Mouse (Mus musculus): ENCODE measurements at regions not wholly inside any gene's neighbourhood (a gene's known extent, or its start where the extent isn't known, plus 50 kb on each side); places are given as distances from the start of the nearest gene placed in this dataset.
"Not testable (repeated sequence)": the region's sequence is repeated elsewhere in the genome, so short reads cannot be mapped to it uniquely, and the experiment has no call there.

DNA sequence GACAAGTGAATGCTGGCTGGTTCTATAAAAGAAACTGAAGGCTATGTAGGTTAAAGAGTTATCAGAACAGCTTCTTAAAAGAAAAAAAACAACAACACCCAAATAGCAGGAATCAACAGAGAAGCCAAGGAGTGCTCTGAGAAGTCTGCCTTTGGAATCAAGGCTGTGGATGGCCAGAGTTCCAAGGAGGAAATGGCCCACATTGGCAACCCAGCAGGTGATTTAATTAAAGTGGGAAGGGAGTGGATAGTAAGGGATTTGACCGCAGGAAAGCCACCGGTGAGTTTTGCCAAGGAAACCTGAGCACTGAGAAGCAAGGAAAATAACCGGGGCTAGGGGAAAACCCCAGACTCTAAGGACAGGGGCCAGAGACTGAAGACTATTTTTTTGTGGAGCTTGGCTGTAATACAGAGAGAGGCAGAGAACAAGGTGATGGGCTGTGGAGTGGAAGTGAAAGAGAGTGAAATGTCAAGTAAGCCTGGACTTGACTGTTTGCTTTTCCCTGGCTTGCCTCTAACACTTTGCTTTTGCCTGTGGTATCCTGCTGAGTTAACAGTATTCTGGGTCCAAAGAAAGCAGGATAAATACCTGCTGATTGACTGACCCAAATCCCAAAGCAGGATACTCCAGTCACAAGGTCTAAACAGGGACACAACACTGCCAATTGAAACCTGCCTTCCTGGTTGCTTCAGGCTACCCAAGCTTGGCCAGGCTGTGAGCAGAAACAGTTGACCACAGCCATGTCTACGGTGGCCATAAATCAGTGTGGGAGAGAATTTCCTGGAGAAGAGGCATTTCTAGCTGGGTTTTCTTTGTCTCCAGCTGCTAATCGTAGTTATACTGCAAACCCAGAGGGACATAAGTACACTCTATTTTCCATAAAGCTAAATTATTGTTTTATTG, 125.9 kb downstream of the Arrdc3 start:
- DNase-seq (ENCODE audit: low spot score in 2 of 2): no peak

DNA sequence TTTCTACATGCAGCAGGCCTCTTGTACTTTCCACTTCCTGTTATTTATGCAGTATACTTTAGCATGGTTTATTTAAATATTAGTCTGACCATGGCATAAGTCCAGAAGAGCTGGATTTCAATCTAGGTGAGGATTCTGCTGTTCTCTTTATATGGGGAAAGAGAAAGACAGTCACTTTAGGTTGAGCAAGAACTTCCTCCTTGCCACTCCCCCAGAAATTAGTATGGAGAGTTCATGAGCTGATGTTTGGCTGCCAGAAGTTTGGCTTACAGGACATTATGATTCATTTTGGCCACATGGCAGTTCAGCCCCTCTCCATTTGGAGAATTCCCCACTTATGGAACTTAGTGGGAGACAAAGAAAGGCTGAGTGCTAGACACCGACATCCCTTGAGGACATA, 130.8 kb downstream of the Arrdc3 start:
- no peak for DNase-seq (ENCODE audit: low spot score in 2 of 2)

DNA sequence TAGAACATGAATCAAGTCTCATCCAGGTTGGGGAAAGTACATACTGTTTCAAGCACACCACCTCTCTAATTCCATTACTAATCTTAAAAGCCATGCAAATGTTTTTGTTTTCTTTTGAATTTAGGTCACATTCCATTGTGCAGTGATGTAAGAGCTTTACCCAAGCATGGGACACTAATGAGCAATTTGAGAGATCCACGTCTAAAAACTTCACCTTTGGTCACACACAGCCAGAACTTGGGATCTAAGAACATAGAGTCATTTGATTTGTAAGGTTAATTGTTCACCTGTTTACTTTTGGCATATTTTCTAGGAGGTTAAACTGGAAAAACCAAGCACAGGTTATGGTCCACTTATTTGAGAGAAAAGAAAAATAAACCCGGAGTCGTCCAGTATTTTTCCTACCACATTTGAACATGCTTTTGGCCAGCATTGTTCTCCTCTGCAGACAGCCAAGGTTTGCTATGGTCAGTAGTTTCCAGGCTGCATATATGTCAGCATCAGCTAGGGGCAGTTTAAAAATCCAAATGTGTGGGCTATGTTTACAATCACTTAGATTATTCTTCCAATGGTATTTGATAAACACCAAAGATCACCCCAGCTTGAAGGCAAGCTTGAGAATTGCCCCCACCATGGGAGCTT, 137.0 kb downstream of the Arrdc3 start:
- DNase-seq (ENCODE audit: low spot score in 2 of 2): no peak

- DNase-seq (ENCODE audit: low spot score in 2 of 2): no peak
Observed at GRCm38 (mm10) chr13:81020811-81021210, 137.6 kb downstream of the Arrdc3 start.

GRCm38 (mm10) chr13:81022410-81022809, 139.2 kb downstream of the Arrdc3 start:
- DNase-seq (ENCODE audit: low spot score in 2 of 2): no peak

GRCm38 (mm10) chr13:81025241-81025760, 142.1 kb downstream of the Arrdc3 start:
- DNase-seq (ENCODE audit: low spot score in 2 of 2): not testable (repeated sequence)

DNA sequence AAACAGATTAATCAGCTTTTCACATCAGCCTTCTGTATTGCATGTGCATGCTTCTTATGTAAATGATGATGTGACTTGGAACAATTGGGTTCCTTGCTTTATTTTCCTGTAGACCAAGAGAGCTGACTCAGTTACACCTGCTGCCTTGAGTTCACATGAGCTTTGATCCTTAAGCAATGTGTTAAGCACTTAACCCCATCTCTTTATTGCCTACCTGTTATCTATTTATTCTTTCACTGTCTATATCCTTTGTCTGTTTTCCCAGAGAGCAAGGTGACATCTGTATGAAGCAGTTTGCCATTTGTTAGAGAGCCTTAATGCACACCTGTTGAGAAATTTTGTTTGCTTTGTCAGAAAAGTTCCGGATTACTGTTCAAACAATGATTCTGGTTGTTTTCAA, 154.1 kb downstream of the Arrdc3 start:
- no peak for DNase-seq (ENCODE audit: low spot score in 2 of 2)

DNA sequence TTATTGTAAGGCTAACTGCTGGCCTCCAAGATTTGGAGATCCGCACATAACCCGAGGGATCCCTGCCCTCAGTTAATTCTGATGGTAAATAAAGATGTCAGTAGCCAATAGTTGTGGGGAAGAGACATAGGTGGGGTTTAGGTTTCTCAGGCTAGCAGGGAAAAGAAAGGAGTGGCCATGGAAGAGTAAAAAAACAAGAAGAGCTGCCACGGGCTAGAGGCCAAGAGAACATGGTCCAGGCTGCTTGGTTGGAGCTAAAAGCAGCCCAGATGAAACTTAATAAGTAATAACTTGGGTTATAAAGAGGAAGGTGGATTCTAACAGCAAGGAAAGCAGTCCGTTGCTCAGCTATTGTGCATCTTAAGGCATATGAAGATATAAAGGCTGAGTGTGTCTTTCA, 155.6 kb downstream of the Arrdc3 start:
- DNase-seq (ENCODE audit: low spot score in 2 of 2): no peak

DNA sequence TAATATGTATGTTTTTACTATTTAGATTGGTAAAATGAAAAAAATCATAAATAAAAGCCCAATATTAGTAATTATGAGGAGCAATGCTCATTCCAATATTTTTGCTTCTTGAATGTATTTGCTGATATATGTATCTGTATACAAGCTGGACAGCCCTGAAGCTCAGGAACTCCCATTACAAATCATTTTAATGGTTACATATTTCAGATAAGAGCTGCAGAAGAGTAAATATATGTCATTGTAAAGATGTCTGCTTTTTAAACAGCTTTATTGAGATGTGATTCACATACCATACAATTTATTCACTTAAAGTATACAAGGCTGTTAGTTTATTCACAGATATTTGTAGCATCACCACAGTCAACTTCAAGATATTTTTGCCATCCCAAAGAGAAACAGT, 157.3 kb downstream of the Arrdc3 start:
- DNase-seq (ENCODE audit: low spot score in 2 of 2): no peak

- no peak for DNase-seq (ENCODE audit: low spot score in 2 of 2)
Observed at GRCm38 (mm10) chr13:81041646-81042045, 158.5 kb downstream of the Arrdc3 start.
